Mouse (Mus musculus): ENCODE results near the gene Arfgef3.
"Not testable (repeated sequence)": the region's sequence is repeated elsewhere in the genome, so short reads cannot be mapped to it uniquely, and the experiment has no call there.

Gene Arfgef3

GRCm38 (mm10) chr10:18681385-18681954 is 62.3 kb downstream of the Arfgef3 start:
- no peak for DNase-seq (ENCODE audit: inconsistent ontology term)

- no peak for DNase-seq (ENCODE audit: inconsistent ontology term)
These were observed 62.9 kb downstream of the Arfgef3 start for GRCm38 (mm10) chr10:18680661-18681384.

- no peak for DNase-seq (ENCODE audit: inconsistent ontology term)
These were observed 64.9 kb downstream of the Arfgef3 start for GRCm38 (mm10) chr10:18678836-18679235.

DNA sequence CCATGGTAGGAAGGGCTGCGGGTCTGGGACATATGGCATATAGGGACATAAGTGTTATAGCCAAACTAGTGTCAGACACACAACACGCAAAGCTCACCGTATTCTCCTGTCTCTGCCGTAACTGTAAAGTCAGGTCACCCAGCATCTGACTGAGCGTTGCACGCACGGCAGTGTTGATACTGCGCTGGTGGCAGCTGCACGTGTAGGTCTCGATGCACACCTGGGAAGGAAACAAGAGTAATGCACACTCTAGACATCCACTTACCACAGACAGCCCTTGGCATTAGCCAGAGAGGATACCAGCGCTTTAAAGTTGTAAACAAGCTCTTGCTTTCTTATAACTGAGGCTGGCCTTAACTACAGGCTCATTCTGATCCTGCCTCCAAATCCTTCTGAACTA is 79.0 kb downstream of the Arfgef3 start:
- no peak for DNase-seq (ENCODE audit: inconsistent ontology term)

DNA sequence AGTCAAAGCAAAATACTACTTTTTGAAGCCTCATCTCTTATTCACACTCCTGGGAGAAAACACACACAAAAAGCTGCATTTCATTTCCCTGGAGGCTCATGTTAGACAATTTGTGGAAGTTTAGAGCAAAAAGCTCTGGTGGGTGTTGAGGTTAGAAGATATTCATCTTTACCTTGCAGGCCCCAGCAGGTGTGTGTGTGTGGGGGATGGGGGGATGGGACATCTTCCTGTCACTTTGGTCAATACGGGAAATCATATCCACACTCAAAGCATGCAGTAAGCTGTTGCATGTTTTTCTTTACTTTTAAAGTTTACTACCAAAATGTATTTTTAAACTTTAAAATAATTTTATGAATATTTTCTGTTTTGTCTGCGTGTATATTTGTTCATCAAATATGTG is 79.7 kb downstream of the Arfgef3 start:
- DNase-seq (ENCODE audit: inconsistent ontology term): no peak

- DNase-seq (ENCODE audit: inconsistent ontology term): no peak
These were observed 82.0 kb downstream of the Arfgef3 start for GRCm38 (mm10) chr10:18661606-18662220.

DNA sequence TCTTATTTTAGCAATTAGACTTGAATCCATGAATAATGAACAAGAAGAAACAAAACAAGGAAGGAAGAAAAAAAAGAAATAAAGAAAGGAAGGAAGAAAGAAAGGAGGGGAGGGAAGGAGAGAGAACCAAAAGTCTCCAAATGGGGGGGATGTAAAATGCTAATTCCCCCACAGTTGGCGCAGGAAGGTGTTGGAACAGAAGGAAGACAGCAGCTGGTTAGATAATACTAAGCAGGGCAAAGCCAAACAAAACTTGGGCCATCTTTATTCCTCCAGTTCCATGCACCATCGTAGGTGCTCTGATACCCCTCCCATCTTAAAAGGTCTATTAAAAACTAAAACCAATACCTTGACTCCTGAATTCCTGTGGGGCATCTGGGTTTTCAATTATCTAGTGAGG is 82.8 kb downstream of the Arfgef3 start:
- DNase-seq (ENCODE audit: inconsistent ontology term): no peak

GRCm38 (mm10) chr10:18657588-18657987 is 86.2 kb downstream of the Arfgef3 start:
- DNase-seq (ENCODE audit: inconsistent ontology term): no peak

- DNase-seq (ENCODE audit: inconsistent ontology term): no peak
These were observed 96.7 kb downstream of the Arfgef3 start for GRCm38 (mm10) chr10:18647069-18647468.

- DNase-seq (ENCODE audit: inconsistent ontology term): no peak
These were observed 97.7 kb downstream of the Arfgef3 start for GRCm38 (mm10) chr10:18646035-18646434.

DNA sequence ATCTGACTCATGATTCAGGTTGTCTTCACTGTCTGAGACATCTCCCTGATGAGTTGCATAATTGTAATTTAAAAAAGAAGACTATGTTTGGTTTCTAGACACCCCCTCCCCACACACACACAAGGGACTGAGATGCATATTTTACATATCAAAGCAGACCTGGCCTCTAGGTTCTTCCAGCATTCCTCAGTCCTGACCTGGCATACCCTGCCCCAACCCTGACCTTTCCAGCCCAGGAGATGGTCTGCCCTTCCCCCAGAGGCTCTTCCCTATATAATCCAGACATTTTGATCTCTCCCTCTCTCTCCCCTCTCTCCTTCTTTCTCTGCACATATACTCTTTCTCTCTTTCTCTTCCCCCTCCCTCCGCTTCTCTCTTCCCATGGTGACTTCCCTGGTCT is 99.4 kb downstream of the Arfgef3 start:
- DNase-seq (ENCODE audit: inconsistent ontology term): no peak

- no peak for DNase-seq (ENCODE audit: inconsistent ontology term)
These were observed 100.2 kb downstream of the Arfgef3 start for GRCm38 (mm10) chr10:18643506-18643905.

DNA sequence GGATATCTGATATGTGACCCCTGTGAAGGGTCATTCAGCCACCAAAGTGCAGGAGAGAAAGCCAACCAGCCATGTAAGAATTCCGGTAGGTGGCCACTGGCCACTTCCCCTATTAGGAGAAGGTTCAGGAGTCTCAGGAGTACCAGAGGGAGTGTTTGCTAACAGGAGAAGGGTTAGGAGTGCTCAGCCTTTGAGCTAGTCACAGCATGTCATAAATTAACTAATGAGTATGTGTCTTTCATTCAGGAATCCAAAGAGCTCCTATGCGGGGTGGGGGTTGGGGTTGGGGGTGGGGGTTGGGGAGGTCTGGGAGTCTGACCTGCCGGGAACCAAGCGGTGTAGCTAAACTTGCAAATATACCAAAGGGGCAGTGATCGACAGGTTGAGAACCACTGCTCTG is 100.9 kb downstream of the Arfgef3 start:
- no peak for DNase-seq (ENCODE audit: inconsistent ontology term)

DNA sequence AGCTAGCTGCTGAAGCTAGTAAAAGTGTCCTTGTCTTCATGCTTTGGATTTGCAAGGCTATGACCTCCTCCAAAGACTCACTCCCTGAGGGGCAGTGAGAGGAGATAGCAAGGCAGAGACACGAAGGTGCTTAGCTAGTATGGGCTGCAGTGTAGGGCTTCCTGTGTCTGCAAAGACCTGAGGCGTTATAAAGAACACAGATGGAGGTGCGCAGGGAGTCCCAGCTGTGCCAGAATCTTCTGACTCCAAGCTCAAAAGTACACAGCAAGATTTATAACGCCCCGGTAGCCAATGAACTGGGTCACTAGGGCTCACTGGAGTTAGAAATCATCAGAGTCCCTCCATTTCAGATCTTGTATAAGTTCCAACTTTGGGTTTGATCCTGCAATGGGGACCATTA is 103.2 kb downstream of the Arfgef3 start:
- DNase-seq (ENCODE audit: inconsistent ontology term): no peak

GRCm38 (mm10) chr10:18635450-18635849 is 108.3 kb downstream of the Arfgef3 start:
- DNase-seq (ENCODE audit: inconsistent ontology term): no peak

DNA sequence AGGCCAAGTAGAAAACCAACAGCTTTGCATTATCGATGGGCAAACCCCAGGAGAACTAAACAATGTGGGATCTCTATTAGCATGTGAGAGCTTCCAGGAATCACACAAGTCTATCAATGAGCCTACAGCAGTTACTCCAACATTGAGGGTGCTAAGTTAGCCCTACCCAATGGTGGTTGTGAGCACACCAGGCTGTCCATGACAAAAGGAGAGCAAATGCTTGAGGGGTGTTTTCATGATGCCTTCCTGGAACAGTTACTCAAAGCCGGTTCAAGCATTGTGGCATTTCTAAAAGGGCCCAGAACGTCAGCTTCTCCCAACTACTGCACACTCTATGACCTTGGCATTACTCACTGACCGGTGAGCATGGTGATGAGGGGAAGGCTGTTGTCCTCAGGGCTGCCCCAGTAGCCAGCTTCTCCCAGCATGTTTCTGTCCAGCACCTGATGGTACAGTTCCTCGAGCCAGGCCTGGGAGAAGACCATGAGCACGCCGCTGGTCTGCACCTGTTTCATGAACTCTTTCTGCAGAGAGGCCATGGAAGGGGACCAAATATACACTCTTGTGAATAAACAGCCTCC is 109.3 kb downstream of the Arfgef3 start:
- no peak for DNase-seq (ENCODE audit: inconsistent ontology term)

DNA sequence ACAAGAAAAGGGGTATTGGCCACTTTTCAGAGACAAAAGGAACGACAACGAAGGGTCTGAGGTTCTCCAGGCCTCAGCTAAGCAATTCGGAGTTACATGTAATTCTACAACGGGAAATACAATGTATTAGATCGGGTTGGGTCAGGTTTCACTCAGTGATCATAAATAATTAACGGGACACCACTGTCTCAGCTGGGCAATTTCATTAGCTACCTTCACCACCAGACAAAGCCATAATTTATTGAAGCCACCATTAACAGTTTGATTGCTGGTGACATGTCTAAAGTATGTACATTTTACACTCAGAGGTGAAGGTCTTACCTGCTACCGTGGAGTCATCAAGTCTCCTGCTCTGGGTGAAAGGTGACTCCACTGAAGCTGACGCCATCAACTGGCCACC is 113.3 kb downstream of the Arfgef3 start:
- no peak for DNase-seq (ENCODE audit: inconsistent ontology term)

GRCm38 (mm10) chr10:18627530-18627929 is 116.2 kb downstream of the Arfgef3 start:
- no peak for DNase-seq (ENCODE audit: inconsistent ontology term)

DNA sequence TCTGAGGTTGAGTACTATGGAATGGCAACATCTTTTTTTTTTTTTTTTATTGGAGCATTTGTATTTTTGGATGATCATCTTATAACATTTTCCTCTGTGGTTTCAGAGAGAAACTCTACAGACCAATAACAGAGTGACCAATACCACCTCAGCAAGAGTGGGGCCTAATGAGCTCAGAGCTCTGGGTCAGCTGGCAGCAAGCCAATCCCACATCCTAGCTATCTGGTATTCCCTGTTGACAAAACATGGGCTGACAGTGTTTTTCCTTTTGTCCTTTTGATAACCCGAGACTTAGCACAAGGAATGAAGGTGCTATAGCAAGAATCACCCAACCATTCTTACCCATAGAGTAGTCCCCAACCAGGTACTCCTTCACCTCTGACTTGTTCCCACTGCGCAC is 131.0 kb downstream of the Arfgef3 start:
- DNase-seq (ENCODE audit: inconsistent ontology term): peak; percentile 63

DNA sequence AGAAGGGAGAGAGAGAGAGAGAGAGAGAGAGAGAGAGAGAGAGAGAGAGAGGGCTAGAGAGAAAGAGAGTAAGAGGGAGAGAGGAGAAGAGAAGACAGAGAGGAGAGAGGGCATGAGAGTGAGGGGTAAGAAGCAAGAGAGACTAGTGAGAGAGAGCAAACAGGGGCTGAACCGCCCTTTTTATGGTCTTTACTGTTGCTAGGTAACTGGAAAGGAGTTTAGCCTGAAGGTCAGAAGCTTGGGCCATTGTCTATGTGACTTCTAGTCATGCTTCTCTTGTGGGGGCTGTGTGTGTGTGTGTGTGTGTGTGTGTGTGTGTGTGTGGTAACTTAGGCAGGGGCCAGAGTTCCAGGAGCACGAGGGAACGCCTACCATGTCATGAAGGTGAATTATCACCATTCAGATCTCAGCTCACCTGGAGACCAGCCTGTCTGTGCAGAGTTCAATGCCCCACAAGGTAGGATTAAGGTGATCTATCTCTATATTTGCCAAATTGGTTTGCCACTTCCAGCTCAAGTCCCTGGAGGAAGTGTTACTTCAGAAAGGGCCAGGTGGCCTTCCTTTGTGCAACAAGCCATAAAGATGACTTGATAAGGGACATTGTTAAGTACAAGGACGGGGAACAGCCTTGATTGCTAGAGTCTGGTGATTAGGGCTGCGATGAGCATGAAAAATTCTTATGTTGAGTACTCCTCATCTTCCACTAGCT is 138.8 kb downstream of the Arfgef3 start:
- not testable (repeated sequence) for DNase-seq (ENCODE audit: inconsistent ontology term)

- DNase-seq (ENCODE audit: inconsistent ontology term): peak; percentile 27
These were observed 141.7 kb downstream of the Arfgef3 start for GRCm38 (mm10) chr10:18602030-18602429.

DNA sequence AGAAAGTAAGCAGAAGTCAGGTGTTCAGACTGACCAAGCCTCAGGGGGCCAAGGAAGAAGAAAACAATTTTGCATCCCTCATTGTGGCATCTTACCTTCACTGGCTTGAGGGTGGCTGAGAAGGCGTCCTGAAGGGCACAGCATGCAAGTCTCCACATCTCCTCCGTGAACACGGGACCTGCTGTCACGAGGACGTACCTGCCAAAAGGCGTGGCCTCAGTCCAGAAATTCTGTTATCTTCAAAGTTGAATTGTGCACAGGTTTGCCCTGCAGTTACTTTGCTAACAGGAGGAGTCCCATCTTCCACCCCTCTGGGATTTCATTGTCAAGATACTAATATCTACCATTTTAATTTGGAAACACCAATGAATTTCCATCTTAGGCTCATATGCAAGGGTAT is 146.1 kb downstream of the Arfgef3 start:
- DNase-seq (ENCODE audit: inconsistent ontology term): no peak

Measured in Muller cell, postnatal 12 days (primary cell).